12 mouse cellular contexts compared by ENCODE assay signal in the genomic region with DNA sequence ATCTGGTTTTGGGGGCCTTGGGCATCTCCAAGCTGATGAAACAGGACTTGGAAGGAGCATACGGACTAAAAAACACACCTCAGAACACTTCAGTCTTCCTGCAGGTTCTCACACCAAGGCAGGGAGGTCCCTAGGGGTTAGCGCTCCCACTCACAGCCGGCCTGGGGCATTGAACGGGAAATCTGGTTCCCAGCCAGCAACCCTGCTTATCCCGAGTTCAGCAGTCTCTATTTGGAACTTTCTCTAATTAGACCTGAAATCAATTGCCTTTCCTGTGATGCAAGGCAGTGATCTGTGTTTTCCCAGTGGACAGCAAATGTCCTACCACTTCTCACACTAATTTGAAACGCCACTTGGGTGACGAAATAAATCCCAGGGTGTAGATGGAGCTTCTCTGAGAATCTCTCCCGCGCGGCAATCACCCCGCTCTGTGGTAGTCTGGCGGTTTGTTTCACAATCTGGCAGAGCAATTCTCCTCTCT. TPM values are rescaled to one million over a fixed set of nuclear protein-coding genes. Genes with fewer than 3 reads are reported as not detected.
DNase-seq lines count a peak whose midpoint lies in the region; ATAC-seq lines count a peak whose summit lies in the region.
"Had no signal": no experiment of that assay in that cellular context is flagged by ENCODE, and none has a peak within 500 bp of the region (broad histone marks: within the 10 kb centered on the region; RNA-seq: fewer than 3 reads in every experiment).

No protein-coding gene starts in this region.

- H3K4me2 ChIP-seq in hindbrain, embryonic 14.5 days (replicated peaks), result no peak overlapping the region
- H3K4me2 ChIP-seq: stomach, embryonic 15.5 days had no signal

- DNase-seq in kidney, postnatal 10 days, result peak; percentile 34
- DNase-seq in kidney, adult 9 months, result no peak
- no peak for DNase-seq in embryonic facial prominence, embryonic 10.5 days (ENCODE audit: low spot score)
- DNase-seq in heart, postnatal 36 days, result peak; percentile 41 to 42
- no peak for DNase-seq in ovary, postnatal 14 days (ENCODE audit: low spot score)
- no peak for DNase-seq in left cerebral cortex, adult 11 months (ENCODE audit: low spot score)
- DNase-seq in hindbrain, embryonic 14.5 days (ENCODE audit: low spot score), result no peak
- DNase-seq: embryo, embryonic 11 days had no signal

- no peak overlapping the region; the same call in 1 of the 2 replicates for H3K4me3 ChIP-seq in brown adipose tissue, adult 24 weeks (ENCODE audit: insufficient read depth, low read depth, low read length)
- H3K4me3 ChIP-seq in embryonic facial prominence, embryonic 10.5 days, result no peak overlapping the region
- no peak overlapping the region for H3K4me3 ChIP-seq in hindbrain, embryonic 14.5 days (replicated peaks; ENCODE audit: low read length)
- H3K4me3 ChIP-seq: megakaryocyte, embryonic 14.5 days; stomach, embryonic 15.5 days had no signal

- H3K4me1 ChIP-seq in brown adipose tissue, adult 24 weeks (ENCODE audit: control insufficient read depth, insufficient read depth, insufficient read length, low read length), result peaks cover 32% of the 10 kb centered on the region
- peaks cover 36% of the 10 kb centered on the region for H3K4me1 ChIP-seq in embryonic facial prominence, embryonic 10.5 days
- 0 out of 2 replicates have a peak, but pooled peaks cover 7% of the 10 kb centered on the region for H3K4me1 ChIP-seq in hindbrain, embryonic 14.5 days (replicated peaks; ENCODE audit: control insufficient read depth, insufficient read depth, low read length)

- no peak for ATAC-seq in hindbrain, embryonic 14.5 days (ENCODE audit: low FRiP score)
- ATAC-seq: Patski had no signal

- H3K9ac ChIP-seq in hindbrain, embryonic 14.5 days, result no peak overlapping the region
- H3K9ac ChIP-seq: stomach, embryonic 15.5 days had no signal

- WGBS in embryonic facial prominence, embryonic 10.5 days, result 61% methylated on average over 12 of the region's 12 CpGs
- WGBS in hindbrain, embryonic 14.5 days, result 62% methylated on average over 12 of the region's 12 CpGs

- no peaks in the 10 kb centered on the region for H3K27me3 ChIP-seq in embryonic facial prominence, embryonic 10.5 days (replicated peaks; ENCODE audit: low read depth, poor library complexity, severe bottlenecking)
- H3K27me3 ChIP-seq in hindbrain, embryonic 14.5 days (ENCODE audit: control insufficient read depth, insufficient read depth, low read length), result no peaks in the 10 kb centered on the region
- H3K27me3 ChIP-seq: stomach, embryonic 15.5 days had no signal

- H3K27ac ChIP-seq in brown adipose tissue, adult 24 weeks (replicated peaks; ENCODE audit: low read depth, low read length), result peak overlapping the region; percentile 73
- H3K27ac ChIP-seq in embryonic facial prominence, embryonic 10.5 days (replicated peaks), result 0 out of 2 replicates have a peak overlapping the region, but pooled peaks have one; percentile 26
- H3K27ac ChIP-seq in hindbrain, embryonic 14.5 days, result no peak overlapping the region

- H3K9me3 ChIP-seq in embryonic facial prominence, embryonic 10.5 days, result no peaks in the 10 kb centered on the region
- H3K9me3 ChIP-seq in hindbrain, embryonic 14.5 days (ENCODE audit: control insufficient read depth, low read length), result no peaks in the 10 kb centered on the region
- H3K9me3 ChIP-seq: stomach, embryonic 15.5 days had no signal

- intact Hi-C loops in heart, postnatal 36 days (cut with DNase I), result loop anchor here (2.0 kb wide), 4 partner anchors 31 to 183 kb away; a partner anchor contains a TSS

- no peaks in the 10 kb centered on the region for H3K36me3 ChIP-seq in embryonic facial prominence, embryonic 10.5 days (replicated peaks)
- H3K36me3 ChIP-seq in hindbrain, embryonic 14.5 days (replicated peaks; ENCODE audit: control insufficient read depth, insufficient read depth), result no peaks in the 10 kb centered on the region
- H3K36me3 ChIP-seq: stomach, embryonic 15.5 days had no signal

RNA-seq across cellular contexts. Expression of a gene that starts 31.0 kb away (rescaled TPM):
- 51.3 and 54.7 TPM in 2 replicates for polyA plus RNA-seq in brown adipose tissue, adult 24 weeks (2012; ENCODE audit: insufficient read depth, insufficient read length, missing spikeins)
- 37.6 and 41.4 TPM in 2 replicates for polyA plus RNA-seq in embryonic facial prominence, embryonic 10.5 days (2016; fragmentation: Nextera tagmentation; extraction: Ambion mirVana)
- 100 to 1,000 TPM; 158 to 163 TPM for total RNA-seq in heart, postnatal 36 days (2021)
- polyA plus RNA-seq in hindbrain, embryonic 14.5 days (2014; fragmentation: Nextera tagmentation; extraction: Ambion mirVana), result 46.5 and 51.2 TPM in 2 replicates

Comparison
In these comparisons a context has a peak if more than half of its experiments do, and no peak if none do; other contexts are left out.
1. DNase-seq: peak in kidney, postnatal 10 days (single experiment) and heart, postnatal 36 days (2 of 2); none in kidney, adult 9 months (single experiment), embryonic facial prominence, embryonic 10.5 days (single experiment), ovary, postnatal 14 days (single experiment), left cerebral cortex, adult 11 months (single experiment) and hindbrain, embryonic 14.5 days (single experiment).